Mouse (Mus musculus) R1 (cell line): ENCODE results near the gene Olfr1199.

Experiments
- DNase-seq: peaks from one replicate; pipeline ENCODE4 v3.0.0-alpha.2; 2018; ENCODE audit warnings: low read depth, low spot score

Gene Olfr1199

GRCm38 (mm10) chr2:88760369-88760768 is at the start of gene Olfr1199:
Olfr1199 (minus strand) TSS chr2:88760469.
- DNase-seq, result no peak

- no peak for DNase-seq
Observed at GRCm38 (mm10) chr2:88792736-88793135, 32.5 kb upstream of the Olfr1199 start, which contains the start of gene Olfr1201. Olfr1201 (plus strand) TSS chr2:88793036.

GRCm38 (mm10) chr2:88770388-88770787 is 10.1 kb upstream of the Olfr1199 start, which contains the start of gene Olfr1200:
Olfr1200 (minus strand) TSS chr2:88770488.
- no peak for DNase-seq

DNA sequence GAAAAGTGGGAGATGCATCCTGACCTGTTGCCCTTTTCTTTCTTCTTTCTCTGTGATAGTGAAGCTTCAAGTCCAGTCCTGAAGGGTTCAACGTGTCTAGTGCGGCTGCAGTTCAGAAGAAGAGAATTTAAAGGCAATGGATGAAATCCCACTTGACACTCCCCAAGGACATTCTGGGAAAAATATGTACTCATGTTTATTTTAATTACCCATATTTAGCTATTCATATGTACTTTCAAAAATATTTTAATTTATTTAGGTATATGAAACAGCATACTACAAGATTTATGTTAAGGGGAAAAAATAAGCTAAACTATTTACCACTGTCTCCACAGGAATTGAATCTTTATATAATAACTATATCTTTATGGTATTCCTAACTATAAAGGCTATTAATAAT is 9.0 kb downstream of the Olfr1199 start, which contains the start of gene Olfr1198:
Gene Olfr1198, minus strand, starts transcription at position 101 of the 400 bp plus-strand sequence.
- no peak for DNase-seq

- peak; percentile 80 for DNase-seq
Observed at GRCm38 (mm10) chr2:88743379-88743778, 16.9 kb downstream of the Olfr1199 start.

DNA sequence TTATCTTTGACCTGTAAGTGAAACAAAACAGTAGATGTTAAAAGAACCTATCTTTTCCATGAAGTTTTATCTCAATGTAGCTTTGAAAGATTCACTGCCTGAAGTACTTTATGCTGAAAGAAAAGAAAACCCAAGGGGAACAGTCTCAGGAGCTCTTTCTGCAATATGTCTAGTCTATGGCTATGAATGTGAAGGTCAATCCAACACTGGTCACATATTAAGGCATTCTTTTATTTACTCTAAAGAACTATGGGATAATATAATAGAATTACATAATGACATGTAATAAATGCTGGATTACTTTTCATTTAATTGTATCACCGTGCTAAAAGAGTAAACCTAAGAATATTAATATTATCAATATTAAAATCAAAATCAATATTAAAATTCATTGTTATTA is 28.0 kb downstream of the Olfr1199 start, which contains the start of gene Olfr1197:
Gene Olfr1197, minus strand, starts transcription at position 101 of the 400 bp plus-strand sequence.
- DNase-seq, result no peak

GRCm38 (mm10) chr2:88704497-88704896 is 55.8 kb downstream of the Olfr1199 start, which contains the start of gene Olfr1196:
Olfr1196 (minus strand) TSS chr2:88704597.
- DNase-seq, result no peak
